Mouse (Mus musculus): Measurements from ENCODE around the gene BC028528.
"Not testable (repeated sequence)": the region's sequence is repeated elsewhere in the genome, so short reads cannot be mapped to it uniquely, and the experiment has no call there.

Gene BC028528

GRCm38 (mm10) chr3:95905146-95905939, 13.5 kb upstream of the BC028528 start:
- peak; percentile 59 for ATAC-seq (ENCODE audit: low TSS enrichment)

GRCm38 (mm10) chr3:95904568-95904967, 12.8 kb upstream of the BC028528 start, which contains the start of gene Car14:
Gene Car14, minus strand, starts transcription at chr3:95904691.
- no peak for ATAC-seq (ENCODE audit: low TSS enrichment)

- no peak for ATAC-seq (ENCODE audit: low TSS enrichment)
These were observed 12.1 kb upstream of the BC028528 start for GRCm38 (mm10) chr3:95903753-95904502.

GRCm38 (mm10) chr3:95902643-95903042, 10.8 kb upstream of the BC028528 start:
- no peak for ATAC-seq (ENCODE audit: low TSS enrichment)

GRCm38 (mm10) chr3:95902373-95902625, 10.5 kb upstream of the BC028528 start:
- ATAC-seq (ENCODE audit: low TSS enrichment): no peak

GRCm38 (mm10) chr3:95901616-95902372, 10.0 kb upstream of the BC028528 start:
- no peak for ATAC-seq (ENCODE audit: low TSS enrichment)

- no peak for ATAC-seq (ENCODE audit: low TSS enrichment)
These were observed 8.2 kb upstream of the BC028528 start for GRCm38 (mm10) chr3:95899800-95900524.

GRCm38 (mm10) chr3:95895501-95895900, 3.7 kb upstream of the BC028528 start:
- ATAC-seq (ENCODE audit: low TSS enrichment): not testable (repeated sequence)

GRCm38 (mm10) chr3:95894317-95895160, 2.7 kb upstream of the BC028528 start:
- ATAC-seq (ENCODE audit: low TSS enrichment): no peak

GRCm38 (mm10) chr3:95893606-95894316, 2.0 kb upstream of the BC028528 start, which contains the start of gene Aph1a:
Gene Aph1a, plus strand, starts transcription at chr3:95893969.
- peak; percentile 98 for ATAC-seq (ENCODE audit: low TSS enrichment)

- ATAC-seq (ENCODE audit: low TSS enrichment): 0 out of 2 replicates have a peak, but pooled peaks have one; percentile 7
These were observed 1.3 kb upstream of the BC028528 start for GRCm38 (mm10) chr3:95893126-95893525.

- ATAC-seq (ENCODE audit: low TSS enrichment): no peak
These were observed 554 bp upstream of the BC028528 start for GRCm38 (mm10) chr3:95892066-95893052.

- no peak for ATAC-seq (ENCODE audit: low TSS enrichment)
These were observed 2.1 kb downstream of the BC028528 start for GRCm38 (mm10) chr3:95889664-95890063.

- ATAC-seq (ENCODE audit: low TSS enrichment): no peak
These were observed 4.2 kb downstream of the BC028528 start for GRCm38 (mm10) chr3:95887596-95887995.

- ATAC-seq (ENCODE audit: low TSS enrichment): no peak
These were observed 7.4 kb downstream of the BC028528 start for GRCm38 (mm10) chr3:95884400-95884799.

- ATAC-seq (ENCODE audit: low TSS enrichment): peak; percentile 33; the same call in 1 of the 2 replicates
These were observed 8.9 kb downstream of the BC028528 start for GRCm38 (mm10) chr3:95882816-95883425.

- peak; percentile 88 for ATAC-seq (ENCODE audit: low TSS enrichment)
These were observed 9.6 kb downstream of the BC028528 start, which contains the start of gene Ciart for GRCm38 (mm10) chr3:95881979-95882815. Gene Ciart, minus strand, starts transcription at chr3:95882251.

All from frontal cortex, adult (tissue).